Mouse (Mus musculus) MEL-GATA-1-ER (cell line): ENCODE measurements around the gene Gnl1.
A peak's percentile ranks its signal among the peaks of the same experiment; 100 is the strongest.
"Not testable (repeated sequence)": the region's sequence is repeated elsewhere in the genome, so short reads cannot be mapped to it uniquely, and the experiment has no call there.

Experiments
- DNase-seq: peaks from one replicate; pipeline ENCODE4 v3.0.0-alpha.2; 2012; ENCODE audit warnings: low read depth; ENCODE audit errors: extremely low read depth

The Gnl1 gene

GRCm38 (mm10) chr17:35979401-35980362 lies at the start of gene Gnl1, which contains the start of gene Prr3:
Gene Gnl1, plus strand, starts transcription at chr17:35979851.
Gene Prr3, minus strand, starts transcription at chr17:35980236.
- peak; percentile 88 for DNase-seq

- DNase-seq: no peak
Measured at GRCm38 (mm10) chr17:35930627-35931026, 49.0 kb upstream of the Gnl1 start.

GRCm38 (mm10) chr17:35932608-35933007 lies 47.0 kb upstream of the Gnl1 start:
- no peak for DNase-seq

- DNase-seq: not testable (repeated sequence)
Measured at GRCm38 (mm10) chr17:35935763-35936162, 43.9 kb upstream of the Gnl1 start.

- DNase-seq: peak; percentile 54
Measured at GRCm38 (mm10) chr17:35937700-35938348, 41.8 kb upstream of the Gnl1 start.

GRCm38 (mm10) chr17:35939108-35939507 lies 40.5 kb upstream of the Gnl1 start:
- DNase-seq: no peak

GRCm38 (mm10) chr17:35939941-35940340 lies 39.7 kb upstream of the Gnl1 start:
- no peak for DNase-seq

- DNase-seq: not testable (repeated sequence)
Measured at GRCm38 (mm10) chr17:35950946-35951345, 28.7 kb upstream of the Gnl1 start.

- not testable (repeated sequence) for DNase-seq
Measured at GRCm38 (mm10) chr17:35952559-35952958, 27.1 kb upstream of the Gnl1 start.

- no peak for DNase-seq
Measured at GRCm38 (mm10) chr17:35954665-35955064, 25.0 kb upstream of the Gnl1 start.

- no peak for DNase-seq
Measured at GRCm38 (mm10) chr17:35958533-35959223, 21.0 kb upstream of the Gnl1 start.

GRCm38 (mm10) chr17:35963279-35963678 lies 16.4 kb upstream of the Gnl1 start:
- no peak for DNase-seq

- no peak for DNase-seq
Measured at GRCm38 (mm10) chr17:35967621-35968020, 12.0 kb upstream of the Gnl1 start.

GRCm38 (mm10) chr17:35969418-35970389 lies 9.9 kb upstream of the Gnl1 start, which contains the start of gene Abcf1:
Gene Abcf1, minus strand, starts transcription at chr17:35969761.
- peak; percentile 84 for DNase-seq

GRCm38 (mm10) chr17:35972131-35972530 lies 7.5 kb upstream of the Gnl1 start:
- no peak for DNase-seq

GRCm38 (mm10) chr17:35978811-35979400 lies 745 bp upstream of the Gnl1 start:
- no peak for DNase-seq

- no peak for DNase-seq
Measured at GRCm38 (mm10) chr17:35980363-35980754, 708 bp downstream of the Gnl1 start.

GRCm38 (mm10) chr17:35981776-35982175 lies 2.1 kb downstream of the Gnl1 start:
- DNase-seq: no peak

GRCm38 (mm10) chr17:35991781-35992180 lies 12.1 kb downstream of the Gnl1 start:
- no peak for DNase-seq

GRCm38 (mm10) chr17:35993675-35994074 lies 14.0 kb downstream of the Gnl1 start:
- DNase-seq: no peak
